Mouse (Mus musculus) liver, embryonic 14.5 days (tissue): ENCODE results near the gene Syk.

Source experiments
- CTCF ChIP-seq: IDR thresholded peaks from 2 replicates; pipeline ENCODE4 v1.5.1; 2016; ENCODE audit warnings: antibody characterized with exemption, low read depth, control low read depth
- EP300 ChIP-seq: IDR thresholded peaks from 2 replicates; pipeline ENCODE4 v1.6.1; 2016; ENCODE audit warnings: antibody characterized with exemption, low read depth

DNA sequence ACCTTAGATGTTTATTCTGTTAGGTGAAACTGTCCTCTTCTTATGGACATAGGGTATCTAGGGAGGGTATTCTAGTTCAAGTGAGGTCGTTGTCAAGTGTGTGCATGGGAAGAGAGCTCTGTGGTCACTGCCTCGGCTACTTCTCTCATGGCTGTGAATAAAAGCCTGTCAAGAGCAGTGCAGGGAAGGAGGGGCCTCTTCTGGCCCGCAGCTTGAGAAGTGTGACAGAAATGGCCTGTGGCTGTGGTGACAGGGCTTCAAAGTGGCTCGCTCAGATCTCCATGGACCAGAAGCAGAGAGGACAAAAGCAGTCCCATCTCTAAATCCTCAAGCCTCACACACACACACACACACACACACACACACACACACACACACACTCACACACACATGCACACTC, 5.0 kb upstream of the Syk start:
- TF ChIP-seq CTCF (no peak), EP300 (no peak)
